Comparison of ENCODE assay signal across 8 mouse cellular contexts in the genomic region with DNA sequence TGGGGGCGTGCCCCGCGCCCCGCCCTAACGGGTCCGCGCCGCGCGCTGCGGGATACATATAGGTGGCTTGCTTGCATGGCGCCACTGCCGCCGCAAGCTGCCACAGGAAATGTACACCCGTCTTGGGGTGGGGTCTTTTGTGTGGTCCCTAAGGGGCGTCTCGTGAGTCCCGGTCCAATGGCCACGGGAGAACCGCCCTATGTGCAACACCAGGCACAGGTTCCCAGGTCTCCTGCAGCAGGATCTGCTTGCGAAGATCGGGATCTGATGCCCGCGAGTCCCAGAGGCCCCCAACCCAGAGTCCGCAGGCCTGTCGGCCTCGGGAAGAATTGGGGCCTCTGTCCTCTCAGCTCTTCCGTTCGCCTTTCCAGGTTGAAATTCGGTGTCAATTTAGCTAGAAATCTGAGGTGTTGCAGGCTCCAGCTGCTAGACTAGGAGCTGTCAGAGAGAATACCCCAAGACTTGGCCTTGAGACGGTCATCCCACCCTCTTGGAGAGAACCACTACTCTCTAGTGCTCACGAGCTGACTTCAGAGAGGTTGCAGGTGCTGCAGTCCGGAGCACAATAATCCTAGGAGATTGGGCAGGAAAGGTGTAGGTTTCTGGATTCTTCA. TPM values are rescaled to one million over a fixed set of nuclear protein-coding genes. Genes with fewer than 3 reads are reported as not detected.
A peak's percentile ranks its signal among the peaks of the same experiment; 100 is the strongest.
DNase-seq lines count a peak whose midpoint lies in the region; ATAC-seq and TF ChIP-seq lines count a peak whose summit lies in the region.

No protein-coding gene starts in this region.

- ATAC-seq in hindbrain, embryonic 14.5 days (ENCODE audit: low FRiP score): no peak
- peak; percentile 21; the same call in 1 of the 2 replicates for ATAC-seq in midbrain, embryonic 16.5 days
- no peak for ATAC-seq in megakaryocyte-erythroid progenitor cell, adult 5-6 weeks (replicated peaks; ENCODE audit: low FRiP score, low TSS enrichment, poor library complexity, severe bottlenecking)

- peak overlapping the region; percentile 54 for H3K27ac ChIP-seq in layer of hippocampus, adult 2 months
- no peak overlapping the region for H3K27ac ChIP-seq in brown adipose tissue, adult 24 weeks (replicated peaks; ENCODE audit: low read depth, low read length)
- peak overlapping the region; percentile 97 for H3K27ac ChIP-seq in hindbrain, embryonic 14.5 days
- peak overlapping the region; percentile 95 for H3K27ac ChIP-seq in midbrain, embryonic 16.5 days (ENCODE audit: low read length)

- no peak for DNase-seq in layer of hippocampus, adult 2 months (ENCODE audit: low spot score in 2 of 2)
- no peak for DNase-seq in layer of hippocampus, postnatal 25 days (ENCODE audit: extremely low spot score in 1 of 2, low spot score in 1 of 2)
- DNase-seq in hindbrain, embryonic 14.5 days (ENCODE audit: low spot score): peak; percentile 53
- no peak for DNase-seq in yolk sac, embryonic 10.5 days (ENCODE audit: low spot score)
- no peak for DNase-seq in cerebellum, adult 9-10 months

- H3K4me3 ChIP-seq in layer of hippocampus, adult 2 months: peak overlapping the region; percentile 77
- H3K4me3 ChIP-seq in brown adipose tissue, adult 24 weeks (ENCODE audit: insufficient read depth, low read depth, low read length): peak overlapping the region; percentile 99
- H3K4me3 ChIP-seq in hindbrain, embryonic 14.5 days (replicated peaks; ENCODE audit: low read length): peak overlapping the region; percentile 86
- H3K4me3 ChIP-seq in midbrain, embryonic 16.5 days (ENCODE audit: low read depth, low read length): peak overlapping the region; percentile 92

- no peaks in the 10 kb centered on the region for H3K36me3 ChIP-seq in hindbrain, embryonic 14.5 days (replicated peaks; ENCODE audit: control insufficient read depth, insufficient read depth)
- no peaks in the 10 kb centered on the region for H3K36me3 ChIP-seq in midbrain, embryonic 16.5 days (ENCODE audit: control insufficient read depth, insufficient read depth, low read length)

- 2% methylated on average over 33 of the region's 33 CpGs for WGBS in hindbrain, embryonic 14.5 days
- 2% methylated on average over 30 of the region's 33 CpGs for WGBS in midbrain, embryonic 16.5 days

- H3K27me3 ChIP-seq in hindbrain, embryonic 14.5 days (ENCODE audit: control insufficient read depth, insufficient read depth, low read length): no peaks in the 10 kb centered on the region
- H3K27me3 ChIP-seq in midbrain, embryonic 16.5 days (ENCODE audit: control insufficient read depth, insufficient read depth, low read depth, low read length): no peaks in the 10 kb centered on the region

- TF ChIP-seq CTCF in layer of hippocampus, adult 2 months (conservative IDR thresholded peaks at IDR 0.05): no peak

- H3K9me3 ChIP-seq in hindbrain, embryonic 14.5 days (ENCODE audit: control insufficient read depth, low read length): no peaks in the 10 kb centered on the region
- no peaks in the 10 kb centered on the region for H3K9me3 ChIP-seq in midbrain, embryonic 16.5 days (replicated peaks; ENCODE audit: control insufficient read depth, low read length, poor library complexity, severe bottlenecking)

- no peaks in the 10 kb centered on the region; the same call in 1 of the 2 replicates for H3K4me1 ChIP-seq in brown adipose tissue, adult 24 weeks (ENCODE audit: control insufficient read depth, insufficient read depth, insufficient read length, low read length)
- H3K4me1 ChIP-seq in hindbrain, embryonic 14.5 days (replicated peaks; ENCODE audit: control insufficient read depth, insufficient read depth, low read length): peaks cover 21% of the 10 kb centered on the region
- peaks cover 34% of the 10 kb centered on the region for H3K4me1 ChIP-seq in midbrain, embryonic 16.5 days (ENCODE audit: control insufficient read depth, insufficient read depth, low read length)

- peak overlapping the region; percentile 88 for H3K4me2 ChIP-seq in hindbrain, embryonic 14.5 days (replicated peaks)
- peak overlapping the region; percentile 78 for H3K4me2 ChIP-seq in midbrain, embryonic 16.5 days (ENCODE audit: low read length)

- H3K9ac ChIP-seq in hindbrain, embryonic 14.5 days: peak overlapping the region; percentile 94
- H3K9ac ChIP-seq in midbrain, embryonic 16.5 days (ENCODE audit: low read depth, low read length): peak overlapping the region; percentile 93

RNA-seq across cellular contexts. Expression of a gene that starts 50.8 kb away (rescaled TPM):
- total RNA-seq in layer of hippocampus, adult 2 months (2021): 10 to 100 TPM; 53.7 to 54.1 TPM
- 10 to 100 TPM; 58.0 TPM for total RNA-seq in layer of hippocampus, postnatal 25 days (2021)
- 8.8 and 12.4 TPM in 2 replicates for polyA plus RNA-seq in brown adipose tissue, adult 24 weeks (2012; ENCODE audit: insufficient read depth, insufficient read length, missing spikeins)
- polyA plus RNA-seq in hindbrain, embryonic 14.5 days (2014; fragmentation: Nextera tagmentation; extraction: Ambion mirVana): 46.2 and 54.8 TPM in 2 replicates
- 48.3 and 50.7 TPM in 2 replicates for polyA plus RNA-seq in midbrain, embryonic 16.5 days (2015; fragmentation: Nextera tagmentation; extraction: Ambion mirVana)
- 7.6 and 10.4 TPM in 2 replicates for total RNA-seq in megakaryocyte-erythroid progenitor cell, adult 5-6 weeks (2014; fragmentation: Nextera tagmentation)
- 15.4 and 22.2 TPM in 2 replicates for total RNA-seq in megakaryocyte-erythroid progenitor cell, adult 5-6 weeks (2017)
